Mouse (Mus musculus) heart, adult 11 months (tissue): Measurements from ENCODE around the gene Klf1.
"Not testable (repeated sequence)": the region's sequence is repeated elsewhere in the genome, so short reads cannot be mapped to it uniquely, and the experiment has no call there.

Experiments
- DNase-seq: peaks from one replicate; pipeline ENCODE4 v3.0.0; 2022

The Klf1 gene

DNA sequence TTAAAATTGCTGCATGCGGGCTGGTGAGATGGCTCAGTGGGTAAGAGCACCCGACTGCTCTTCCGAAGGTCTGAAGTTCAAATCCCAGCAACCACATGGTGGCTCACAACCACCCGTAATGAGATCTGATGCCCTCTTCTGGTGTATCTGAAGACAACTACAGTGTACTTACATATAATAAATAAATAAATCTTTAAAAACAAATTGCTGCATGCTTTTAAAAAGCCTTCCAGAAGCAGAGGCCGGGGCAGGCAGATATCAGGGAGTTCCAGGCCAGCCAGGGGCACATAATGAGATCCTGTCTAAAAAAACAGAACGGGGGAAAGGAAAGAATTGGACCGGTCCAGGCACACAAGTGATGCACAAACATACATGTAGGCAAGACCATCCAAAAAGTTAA is 6.3 kb downstream of the Klf1 start:
- not testable (repeated sequence) for DNase-seq

DNA sequence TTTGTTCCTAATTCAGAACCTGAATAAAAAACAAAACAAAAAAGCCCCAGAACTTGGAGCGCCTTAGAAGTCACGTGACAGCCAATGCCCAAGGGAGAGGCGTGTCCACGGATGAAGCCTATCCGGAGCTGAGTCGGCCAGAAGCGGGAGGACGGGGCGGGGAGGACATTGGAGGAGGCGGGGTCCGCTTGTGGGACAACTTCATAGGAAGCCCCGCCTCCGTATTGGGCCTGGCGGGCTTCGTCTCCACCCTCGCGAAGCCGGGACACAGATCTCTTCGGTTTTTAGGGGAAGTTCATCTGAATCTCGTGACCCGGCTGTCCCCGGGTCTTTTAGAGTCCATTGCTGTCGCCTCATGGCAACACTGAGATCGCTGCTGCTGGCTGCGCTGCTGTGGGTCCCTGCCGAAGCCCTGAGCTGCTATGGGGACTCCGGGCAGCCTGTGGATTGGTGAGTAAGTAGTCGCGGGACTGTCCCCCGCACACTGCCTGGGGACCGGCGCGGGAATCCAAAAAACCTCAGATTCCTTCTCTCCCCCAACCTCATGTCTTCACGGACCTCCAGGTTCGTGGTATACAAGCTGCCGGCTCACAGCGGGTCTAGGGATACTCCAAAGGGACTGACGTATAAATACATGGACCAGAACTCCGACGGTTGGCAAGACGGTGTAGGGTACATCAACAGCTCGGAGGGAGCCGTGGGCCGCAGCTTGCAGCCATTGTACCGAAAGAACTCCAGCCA is 6.9 kb downstream of the Klf1 start, which contains the start of gene Dnase2a:
Gene Dnase2a, plus strand, starts transcription at position 140 of the 741 bp plus-strand sequence.
- peak; percentile 100 for DNase-seq

DNA sequence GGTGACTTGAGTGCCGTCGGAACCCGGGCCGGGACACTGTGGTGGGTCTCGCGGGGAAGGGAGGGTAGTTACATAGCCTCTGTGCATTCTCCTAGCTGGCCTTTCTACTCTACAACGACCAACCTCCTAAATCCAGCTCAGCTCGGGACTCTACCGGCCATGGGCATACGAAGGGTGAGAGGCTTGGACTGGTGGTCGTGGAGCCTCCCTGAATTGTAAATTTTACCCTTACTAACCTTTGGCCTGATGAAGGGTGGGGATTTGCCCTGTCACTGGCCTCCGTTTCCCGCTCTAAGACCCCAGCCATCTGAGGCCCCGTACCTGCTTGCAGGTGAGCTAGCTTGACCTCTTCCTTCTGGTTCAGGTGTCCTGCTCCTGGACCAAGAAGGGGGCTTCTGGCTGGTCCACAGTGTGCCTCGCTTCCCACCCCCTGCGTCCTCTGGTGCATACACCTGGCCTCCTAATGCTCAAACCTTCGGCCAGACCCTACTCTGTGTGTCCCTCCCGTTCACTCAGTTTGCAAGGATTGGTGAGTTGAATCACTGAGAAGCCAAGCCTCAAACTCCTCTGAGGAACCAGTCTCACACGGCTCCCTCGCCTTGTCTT is 7.5 kb downstream of the Klf1 start:
- peak; percentile 93 for DNase-seq

DNA sequence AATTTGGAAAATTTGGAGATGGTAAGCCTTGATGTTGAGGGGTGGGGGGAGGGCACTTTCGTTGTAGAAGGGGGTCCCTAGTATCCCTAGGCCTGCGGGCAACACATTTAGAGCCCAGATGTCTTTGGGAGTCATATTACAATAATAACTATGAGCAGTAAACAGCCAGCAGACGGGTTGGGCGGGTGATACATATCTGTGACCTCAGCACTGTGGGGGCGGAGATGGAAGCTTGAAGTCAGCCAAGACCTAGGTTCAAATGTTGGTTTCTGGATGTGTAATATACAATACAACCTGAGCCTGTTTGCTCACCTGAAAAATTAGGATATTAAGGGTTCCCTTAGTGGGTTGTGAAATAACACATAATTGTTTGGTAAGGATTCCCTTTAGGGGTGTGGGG is 8.2 kb downstream of the Klf1 start:
- no peak for DNase-seq

DNA sequence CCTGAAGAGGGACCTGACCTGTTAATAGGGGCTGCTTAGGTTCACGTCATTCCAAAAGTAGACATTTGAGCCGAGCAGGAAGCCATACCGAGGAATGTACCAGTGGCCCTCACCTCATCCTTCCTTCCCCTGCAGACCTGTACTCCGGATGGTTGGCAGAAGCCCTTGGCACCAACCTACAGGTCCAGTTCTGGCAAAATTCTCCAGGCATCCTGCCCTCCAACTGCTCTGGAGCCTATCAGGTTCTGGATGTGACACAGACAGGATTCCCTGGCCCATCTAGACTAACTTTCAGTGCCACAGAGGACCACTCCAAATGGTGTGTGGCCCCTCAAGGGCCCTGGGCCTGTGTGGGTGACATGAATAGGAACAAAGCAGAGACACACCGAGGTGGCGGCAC is 8.8 kb downstream of the Klf1 start:
- DNase-seq: peak; percentile 90

DNA sequence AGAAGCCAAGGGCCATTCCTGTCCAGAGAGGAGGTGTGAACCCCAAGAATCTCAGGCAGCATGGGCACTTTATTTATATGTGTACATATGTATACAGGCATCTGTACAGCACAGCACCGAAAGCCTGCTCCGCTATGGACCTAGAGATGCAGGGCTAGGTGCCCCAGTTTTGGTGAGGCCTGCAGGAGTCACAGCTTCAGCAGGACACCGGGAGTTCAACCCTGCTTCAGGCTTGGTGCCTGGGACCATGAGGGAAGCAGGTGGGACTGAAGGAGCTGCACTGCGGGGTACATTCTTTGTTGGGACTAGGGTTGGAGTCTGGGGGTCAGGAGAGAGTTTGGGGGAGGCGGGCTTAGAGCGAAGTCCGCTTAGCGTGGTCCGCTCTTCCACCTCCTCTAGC is 10.1 kb downstream of the Klf1 start:
- no peak for DNase-seq

DNA sequence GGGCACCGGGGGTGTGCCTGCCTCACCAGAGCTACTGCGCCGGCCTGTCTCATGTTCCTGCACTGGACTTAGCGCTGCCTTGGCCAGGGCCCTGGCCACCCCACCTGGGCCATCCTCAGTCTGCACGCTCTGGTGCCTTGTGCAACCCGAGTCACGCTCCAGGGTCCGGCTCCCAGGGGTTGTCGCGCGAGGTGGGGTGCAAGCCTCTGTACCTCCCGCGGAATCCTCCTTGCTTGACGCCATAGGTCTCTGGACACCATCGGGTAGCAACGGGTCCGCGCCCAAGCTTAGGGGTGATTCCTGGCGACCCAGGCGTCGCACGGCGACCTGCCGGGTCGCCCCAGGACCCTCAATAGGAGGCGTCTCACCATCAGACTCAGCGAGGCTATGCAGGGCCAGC is 10.7 kb downstream of the Klf1 start:
- peak; percentile 93 for DNase-seq

DNA sequence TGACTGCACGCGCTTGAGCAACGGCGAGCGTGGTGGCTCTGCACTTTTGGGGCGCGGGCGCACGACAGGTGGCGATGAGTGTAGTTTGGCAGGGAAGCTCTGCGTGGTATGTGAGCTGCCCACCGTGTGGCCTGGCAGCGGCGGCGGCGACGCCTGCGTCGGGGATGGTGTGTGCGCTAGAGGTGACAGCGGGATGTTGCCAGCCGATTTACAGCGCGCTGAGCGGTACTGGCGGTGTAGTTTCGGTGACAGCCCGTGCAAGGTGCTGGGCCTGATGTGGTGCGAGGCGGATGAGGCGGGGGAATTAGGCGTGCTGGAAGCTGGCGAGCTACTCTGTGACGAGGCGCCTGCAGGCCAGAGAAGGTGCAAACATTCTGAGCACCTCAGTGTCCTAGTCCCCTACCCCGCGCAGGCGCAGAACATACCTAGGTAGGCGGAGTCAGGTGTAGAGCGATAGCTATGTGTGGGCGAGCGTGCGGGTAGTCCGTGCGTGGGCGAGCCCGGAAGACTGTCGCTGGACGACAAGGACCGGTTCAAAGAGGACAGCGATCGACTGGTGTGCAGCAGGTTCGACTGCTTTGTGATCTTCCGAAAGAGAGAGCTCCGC is 11.3 kb downstream of the Klf1 start:
- DNase-seq: peak; percentile 97

DNA sequence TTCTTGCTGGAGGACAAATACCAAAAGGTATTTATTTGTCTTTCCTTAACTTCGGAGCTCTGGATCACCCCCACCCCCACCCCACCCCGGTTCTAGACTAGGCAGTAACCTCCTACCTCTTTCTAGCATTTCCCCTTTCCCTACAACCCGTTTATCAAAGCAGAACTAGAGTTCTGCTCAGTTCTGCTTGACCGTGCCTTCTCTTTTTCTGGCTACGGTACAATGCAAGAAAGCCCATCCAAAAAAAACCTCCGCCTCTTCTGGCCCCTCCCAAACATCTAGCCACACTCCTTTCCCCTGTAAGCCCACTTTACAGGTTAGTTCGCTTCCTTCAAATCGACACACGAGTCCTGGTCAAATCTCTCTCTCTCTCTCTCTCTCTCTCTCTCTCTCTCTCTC is 11.8 kb downstream of the Klf1 start:
- DNase-seq: no peak

DNA sequence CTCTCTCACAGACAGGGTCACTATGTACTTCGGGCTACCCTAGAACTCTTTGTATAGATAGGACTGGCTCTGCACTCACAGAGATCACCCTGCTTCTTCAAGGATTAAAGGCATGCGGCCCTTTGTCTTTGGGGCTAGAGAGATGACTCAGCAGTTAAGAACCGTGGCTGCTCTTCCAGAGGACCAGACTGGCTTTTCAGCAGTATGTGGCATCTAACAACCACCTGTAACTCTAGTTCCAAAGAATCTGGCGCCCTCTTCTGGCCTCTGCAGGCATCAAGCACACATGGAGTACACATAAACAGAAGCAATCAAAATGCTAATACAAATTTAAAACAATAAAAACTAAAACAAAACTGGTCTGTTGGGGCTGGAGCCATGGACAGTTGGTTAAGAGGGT is 12.2 kb downstream of the Klf1 start:
- no peak for DNase-seq

DNA sequence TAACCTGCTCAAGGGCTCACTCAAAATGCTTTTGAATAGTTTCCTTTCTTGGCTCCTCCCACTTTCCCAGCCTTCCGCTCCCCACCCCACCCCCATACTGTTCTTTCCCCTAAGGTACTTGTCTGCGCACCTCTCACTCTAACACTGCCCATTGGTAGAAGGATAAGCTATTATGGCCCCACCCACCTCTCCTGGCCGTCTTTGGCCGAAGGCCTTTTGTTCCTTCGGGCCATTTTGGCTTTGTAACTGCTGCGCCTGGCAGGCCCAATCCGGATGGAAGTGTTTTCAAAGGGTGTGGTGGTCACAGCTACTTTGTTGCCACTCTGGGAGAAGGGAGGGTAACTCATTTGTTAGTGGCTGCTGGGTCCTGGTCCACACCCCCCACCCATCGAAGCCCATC is 13.5 kb downstream of the Klf1 start:
- no peak for DNase-seq

DNA sequence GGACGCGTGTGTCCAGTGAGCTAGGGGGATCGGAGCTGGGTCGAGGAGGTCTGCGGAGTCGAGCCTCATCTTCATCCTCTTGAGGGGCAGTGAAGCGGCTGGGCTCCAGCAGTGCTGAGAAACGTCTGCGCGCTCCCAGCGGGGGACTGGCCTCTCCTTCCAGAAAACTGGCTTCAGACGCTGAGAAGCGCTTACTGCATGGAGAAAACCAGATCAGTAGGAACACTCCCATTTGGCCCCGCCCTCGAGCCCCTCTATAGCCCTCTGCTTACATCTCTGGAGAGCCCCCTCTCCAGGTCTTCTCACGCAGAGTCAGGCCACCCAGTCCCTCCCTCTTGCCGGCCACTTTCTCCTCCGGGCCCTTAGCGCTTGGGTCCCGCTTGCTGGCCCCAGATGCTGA is 16.1 kb downstream of the Klf1 start:
- no peak for DNase-seq

DNA sequence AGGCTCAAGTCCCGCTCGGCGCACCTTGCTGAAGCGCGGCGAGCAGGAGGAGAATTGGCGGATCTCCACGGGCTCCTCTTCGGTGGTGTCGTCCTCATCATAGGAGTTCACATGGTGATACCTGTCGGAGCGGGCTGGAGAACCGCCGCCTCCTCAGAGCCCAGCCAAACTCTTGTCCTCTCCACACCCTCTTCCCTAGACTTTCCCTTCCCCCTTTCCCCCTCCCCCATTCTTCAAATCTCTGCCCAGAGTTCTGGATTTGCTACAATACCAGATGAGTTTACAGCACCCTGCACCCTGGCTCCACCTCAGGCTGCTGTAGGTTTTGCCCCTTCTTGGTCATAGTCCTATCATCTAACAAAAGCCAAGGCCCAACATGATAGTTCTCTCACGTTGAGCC is 16.9 kb downstream of the Klf1 start:
- DNase-seq: no peak

DNA sequence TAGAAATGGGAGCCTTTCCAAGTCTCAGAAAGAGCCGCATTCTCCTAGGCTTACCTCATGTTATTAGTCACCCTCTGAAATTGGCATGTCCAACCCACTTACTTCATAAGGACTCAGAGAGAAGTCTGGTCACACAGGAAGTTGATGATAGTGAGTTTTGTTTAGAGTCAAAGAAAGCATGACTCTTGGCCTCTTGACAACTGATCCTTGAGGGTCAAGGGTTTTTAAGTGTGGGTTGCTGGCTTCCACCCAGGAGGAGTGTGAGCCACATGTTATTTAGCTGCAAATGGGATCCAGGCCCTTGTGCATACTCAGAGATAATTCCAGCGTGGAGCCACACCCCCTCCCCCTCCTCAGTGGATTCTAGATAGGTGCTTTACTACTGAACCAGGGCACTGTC is 19.9 kb downstream of the Klf1 start:
- DNase-seq: no peak

DNA sequence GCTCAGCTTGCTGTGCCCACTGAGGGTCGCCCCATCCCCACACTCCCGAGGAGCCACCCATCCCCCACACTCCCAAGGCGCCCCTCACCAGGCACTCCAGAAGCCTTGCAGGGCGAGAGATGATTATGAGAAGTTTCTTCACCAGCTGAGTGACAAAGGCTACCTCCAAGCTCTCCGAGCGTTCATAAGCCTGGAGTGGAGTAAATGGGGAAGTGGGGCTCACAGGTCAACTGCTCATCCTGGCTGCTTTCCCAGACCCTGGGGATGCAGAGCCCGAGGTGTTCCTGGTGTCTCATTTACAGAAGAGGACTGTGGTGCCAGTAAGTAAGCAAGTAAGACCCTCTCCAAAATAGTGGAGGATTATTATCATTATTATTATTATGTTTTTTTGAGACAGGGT is 23.8 kb downstream of the Klf1 start:
- peak; percentile 86 for DNase-seq

DNA sequence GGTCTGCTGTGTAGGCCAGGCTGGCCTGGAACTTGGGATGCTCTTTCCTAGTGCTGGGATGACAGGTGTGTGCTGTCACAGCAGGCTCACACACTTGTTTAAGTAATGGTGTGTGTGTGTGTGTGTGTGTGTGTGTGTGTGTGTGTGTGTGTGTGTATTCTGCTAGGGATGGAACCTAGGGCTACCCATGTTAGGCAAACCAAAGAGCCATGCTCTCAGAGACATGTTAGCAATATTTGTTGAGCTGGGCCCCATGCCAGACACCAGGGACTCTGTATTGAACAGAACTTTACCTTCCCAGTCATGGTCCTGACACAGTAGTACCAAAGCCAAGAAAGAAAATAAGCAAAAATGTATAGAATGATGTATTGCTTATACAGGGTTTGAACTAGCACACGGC is 25.8 kb downstream of the Klf1 start:
- DNase-seq: no peak

DNA sequence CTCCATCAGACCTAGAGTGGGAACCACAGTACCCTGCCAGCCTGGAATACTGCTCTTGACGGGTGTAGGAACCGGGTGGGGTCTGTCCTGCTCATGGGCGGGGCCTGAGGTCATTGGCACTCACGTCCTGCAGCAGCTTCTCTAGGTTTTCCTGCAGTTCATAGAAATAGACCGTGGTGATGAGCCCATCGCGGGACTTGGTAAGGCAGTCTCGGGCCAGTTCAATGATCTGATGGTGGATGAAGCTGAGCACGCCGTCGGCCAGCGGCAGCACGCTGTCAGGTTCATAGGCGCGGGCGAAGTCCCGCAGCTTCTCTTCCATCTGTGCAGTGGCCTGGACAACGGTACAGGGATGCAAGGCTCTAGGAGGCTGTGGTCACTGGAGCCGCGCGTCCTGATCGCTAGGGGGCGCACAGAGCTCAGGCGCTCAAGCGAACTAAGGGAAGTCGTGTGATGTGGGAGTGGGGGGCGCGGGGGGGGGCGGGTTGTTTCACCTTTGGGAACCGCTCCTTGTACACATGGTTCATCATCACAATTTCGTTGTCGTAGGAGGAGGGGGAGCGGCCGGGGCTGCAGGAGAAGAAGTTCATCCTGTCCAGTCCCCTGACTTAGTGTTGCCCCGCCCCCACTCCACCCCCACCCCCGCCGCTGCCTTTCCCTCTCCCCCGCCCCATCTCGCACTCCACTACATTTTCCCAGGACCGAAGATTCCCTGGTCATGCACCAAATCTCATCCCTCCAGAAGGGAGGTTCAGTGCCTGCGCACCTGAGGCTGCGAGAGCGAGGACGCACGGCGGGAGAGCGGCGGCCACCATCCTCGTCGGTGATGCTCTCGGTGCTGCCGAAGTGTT is 27.0 kb downstream of the Klf1 start:
- peak; percentile 92 for DNase-seq

DNA sequence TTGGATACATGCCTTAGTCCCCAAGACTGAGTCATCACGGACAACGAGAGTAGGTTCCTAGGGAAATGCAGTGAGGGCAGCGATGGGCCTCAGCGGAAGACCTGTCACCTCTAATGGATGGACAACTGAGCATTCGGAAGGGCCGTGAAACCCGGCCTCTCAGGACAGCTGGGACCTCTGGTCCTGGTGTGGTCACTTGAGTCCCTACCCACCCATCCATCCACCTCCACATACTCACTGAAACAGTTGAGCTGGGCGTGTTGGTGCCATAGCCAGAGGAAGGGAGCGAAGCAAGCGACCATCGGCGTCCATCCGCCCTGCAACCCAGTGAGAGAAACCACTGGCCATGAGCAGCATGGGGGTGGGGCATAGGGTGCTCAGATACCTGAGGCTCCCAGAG is 28.9 kb downstream of the Klf1 start:
- DNase-seq: peak; percentile 86

DNA sequence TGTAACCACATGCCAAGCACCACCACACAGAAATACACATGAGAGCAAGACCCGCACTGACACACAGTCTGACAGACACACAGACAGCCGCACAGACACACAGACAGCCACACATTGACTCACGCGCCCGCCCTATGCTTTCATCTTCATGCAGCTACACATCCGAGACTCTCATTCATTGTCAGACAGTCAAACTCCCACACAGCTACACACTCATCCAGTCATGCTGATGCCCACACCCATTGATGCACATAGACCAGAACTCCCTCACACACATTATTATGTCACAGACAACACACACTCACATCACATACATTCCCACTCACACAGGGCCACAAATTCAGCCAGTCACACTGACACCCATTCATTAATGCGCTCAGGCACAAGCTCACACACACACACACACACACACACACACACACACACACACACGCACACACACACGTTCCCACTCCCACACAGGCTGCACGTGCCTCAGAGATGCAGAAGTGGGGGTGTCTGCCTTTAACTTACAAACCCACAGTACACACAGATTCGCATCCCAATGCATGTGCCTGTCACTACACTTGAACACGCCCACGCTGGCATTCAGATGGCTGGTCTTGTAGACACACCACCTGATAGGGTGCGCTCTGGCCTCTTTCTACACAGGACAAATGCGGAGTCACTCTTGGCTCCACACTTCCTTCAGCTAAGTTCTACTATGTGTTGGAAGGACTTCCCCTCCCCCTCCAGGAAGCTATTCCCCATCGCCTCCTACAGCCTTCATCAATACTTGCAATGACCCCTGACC is 32.2 kb downstream of the Klf1 start:
- no peak for DNase-seq

DNA sequence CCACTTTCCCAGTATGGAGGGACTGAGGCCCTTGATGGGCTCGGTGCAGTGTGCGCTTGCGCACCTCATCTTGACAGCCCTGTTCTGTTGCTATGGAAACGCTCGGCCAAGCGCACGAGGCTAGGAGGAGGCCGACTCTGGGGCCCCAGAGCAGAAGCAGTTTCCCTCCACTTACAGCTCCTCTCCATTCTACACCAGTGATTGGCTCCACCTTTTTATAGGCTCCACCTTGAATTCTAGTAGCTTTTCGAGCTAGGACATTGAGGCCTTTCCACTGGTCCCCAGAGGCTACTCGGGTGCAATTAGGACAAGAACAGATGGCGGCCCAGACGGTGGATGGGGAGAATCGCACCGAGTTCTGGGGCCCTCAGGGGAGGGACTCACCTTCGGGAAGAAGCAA is 33.1 kb downstream of the Klf1 start:
- DNase-seq: no peak

DNA sequence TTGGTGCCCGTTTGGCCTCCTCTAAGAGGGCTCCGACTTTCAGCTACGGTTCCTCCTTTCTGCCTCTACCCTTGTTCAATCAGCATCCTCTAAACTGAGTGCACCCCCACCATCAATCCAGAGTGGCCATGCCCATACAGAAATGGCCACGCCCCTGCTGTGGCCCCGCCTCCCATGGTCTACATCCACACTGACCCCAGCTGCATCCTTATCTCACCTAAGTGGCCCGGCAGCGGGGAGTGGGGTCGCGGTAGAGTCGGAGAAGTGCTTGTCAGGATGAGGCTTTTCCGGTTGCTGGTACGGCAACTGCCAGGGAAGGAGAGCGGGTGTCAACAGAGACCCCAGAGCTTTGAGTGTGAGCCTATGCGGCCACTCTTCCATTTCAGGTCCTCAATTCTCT is 33.8 kb downstream of the Klf1 start:
- no peak for DNase-seq
